Comparison of ENCODE assay signal across 18 mouse cellular contexts in genomic region chr6:24657647-24658387, GRCm38 (mm10). TPM values are rescaled to one million over a fixed set of nuclear protein-coding genes. Genes with fewer than 3 reads are reported as not detected.
DNase-seq lines count a peak whose midpoint lies in the region; ATAC-seq and TF ChIP-seq lines count a peak whose summit lies in the region.
"Had no signal": no experiment of that assay in that cellular context is flagged by ENCODE, and none has a peak within 500 bp of the region (broad histone marks: within the 10 kb centered on the region; RNA-seq: fewer than 3 reads in every experiment).

No protein-coding gene starts in this region.

- H3K27me3 ChIP-seq in hindbrain, embryonic 10.5 days (ENCODE audit: insufficient read depth, poor library complexity, severe bottlenecking), result no peaks in the 10 kb centered on the region
- H3K27me3 ChIP-seq in hindbrain, postnatal 0 days (ENCODE audit: insufficient read depth, low read length), result no peaks in the 10 kb centered on the region
- no peaks in the 10 kb centered on the region for H3K27me3 ChIP-seq in liver, embryonic 12.5 days (replicated peaks)
- no peaks in the 10 kb centered on the region for H3K27me3 ChIP-seq in neural tube, embryonic 15.5 days (replicated peaks)
- H3K27me3 ChIP-seq: forebrain, embryonic 12.5 days; heart, embryonic 13.5 days; hindbrain, embryonic 12.5 days; limb, embryonic 12.5 days; neural tube, embryonic 13.5 days had no signal

- no peak overlapping the region for H3K4me2 ChIP-seq in hindbrain, postnatal 0 days (ENCODE audit: low read depth, low read length)
- no peak overlapping the region for H3K4me2 ChIP-seq in liver, embryonic 12.5 days
- no peak overlapping the region for H3K4me2 ChIP-seq in neural tube, embryonic 15.5 days
- H3K4me2 ChIP-seq: forebrain, embryonic 12.5 days; heart, embryonic 13.5 days; hindbrain, embryonic 12.5 days; limb, embryonic 12.5 days; neural tube, embryonic 13.5 days had no signal

- no peak for ATAC-seq in hindbrain, postnatal 0 days
- ATAC-seq in liver, embryonic 12.5 days, result peak; percentile 22; the same call in 1 of the 2 replicates
- no peak for ATAC-seq in neural tube, embryonic 15.5 days (ENCODE audit: low FRiP score)

- DNase-seq in hindbrain, embryonic 10.5 days (ENCODE audit: low spot score), result peak; percentile 7
- DNase-seq in hindbrain, postnatal 0 days (ENCODE audit: low spot score), result no peak
- DNase-seq in 3134 (ENCODE audit: extremely low read depth, insufficient read length, low spot score) (peak; percentile 45), ES-CJ7 (ENCODE audit: low read depth, low spot score) (peak; percentile 45)
- no peak for DNase-seq in frontal cortex, postnatal 10 days (ENCODE audit: low spot score in 2 of 2)
- DNase-seq in left cerebral cortex, adult 18-20 months (ENCODE audit: low spot score in 2 of 2), result no peak
- DNase-seq: cerebellum, adult 9-11 months; embryo, embryonic 11 days; gastrocnemius, postnatal 36 days; lung, postnatal 10 days had no signal

- H3K4me3 ChIP-seq in hindbrain, embryonic 10.5 days, result no peak overlapping the region
- no peak overlapping the region for H3K4me3 ChIP-seq in hindbrain, postnatal 0 days (ENCODE audit: low read length)
- H3K4me3 ChIP-seq in liver, embryonic 12.5 days, result no peak overlapping the region
- no peak overlapping the region for H3K4me3 ChIP-seq in neural tube, embryonic 15.5 days (replicated peaks)
- H3K4me3 ChIP-seq: forebrain, embryonic 12.5 days; heart, embryonic 13.5 days; hindbrain, embryonic 12.5 days; limb, embryonic 12.5 days; midbrain, embryonic 10.5 days; neural tube, embryonic 13.5 days had no signal

- H3K27ac ChIP-seq in hindbrain, embryonic 10.5 days, result no peak overlapping the region
- H3K27ac ChIP-seq in hindbrain, postnatal 0 days, result no peak overlapping the region
- no peak overlapping the region for H3K27ac ChIP-seq in liver, embryonic 12.5 days
- H3K27ac ChIP-seq in neural tube, embryonic 15.5 days (replicated peaks), result no peak overlapping the region
- H3K27ac ChIP-seq: forebrain, embryonic 12.5 days; heart, embryonic 13.5 days; hindbrain, embryonic 12.5 days; limb, embryonic 12.5 days; midbrain, embryonic 10.5 days; neural tube, embryonic 13.5 days had no signal

- peaks cover 19% of the 10 kb centered on the region; the same call in 1 of the 2 replicates for H3K36me3 ChIP-seq in hindbrain, embryonic 10.5 days
- no peaks in the 10 kb centered on the region for H3K36me3 ChIP-seq in hindbrain, postnatal 0 days (ENCODE audit: insufficient read depth, low read length)
- 0 out of 2 replicates have a peak, but pooled peaks cover 4% of the 10 kb centered on the region for H3K36me3 ChIP-seq in liver, embryonic 12.5 days
- no peaks in the 10 kb centered on the region for H3K36me3 ChIP-seq in neural tube, embryonic 15.5 days
- H3K36me3 ChIP-seq: forebrain, embryonic 12.5 days; hindbrain, embryonic 12.5 days; neural tube, embryonic 13.5 days had no signal

- no peak overlapping the region for H3K9ac ChIP-seq in hindbrain, postnatal 0 days (replicated peaks; ENCODE audit: low read length)
- H3K9ac ChIP-seq in liver, embryonic 12.5 days, result no peak overlapping the region
- no peak overlapping the region for H3K9ac ChIP-seq in neural tube, embryonic 15.5 days (replicated peaks)
- H3K9ac ChIP-seq: forebrain, embryonic 12.5 days; heart, embryonic 13.5 days; hindbrain, embryonic 12.5 days; limb, embryonic 12.5 days; neural tube, embryonic 13.5 days had no signal

- no peaks in the 10 kb centered on the region for H3K9me3 ChIP-seq in hindbrain, embryonic 10.5 days
- no peaks in the 10 kb centered on the region for H3K9me3 ChIP-seq in hindbrain, postnatal 0 days (ENCODE audit: low read length)
- no peaks in the 10 kb centered on the region for H3K9me3 ChIP-seq in liver, embryonic 12.5 days (replicated peaks)
- H3K9me3 ChIP-seq in neural tube, embryonic 15.5 days (replicated peaks), result no peaks in the 10 kb centered on the region
- H3K9me3 ChIP-seq: forebrain, embryonic 12.5 days; heart, embryonic 13.5 days; hindbrain, embryonic 12.5 days; limb, embryonic 12.5 days; midbrain, embryonic 10.5 days; neural tube, embryonic 13.5 days had no signal

- TF ChIP-seq CTCF in hindbrain, postnatal 0 days (IDR thresholded peaks at IDR 0.05; ENCODE audit: low read depth), result no peak

- peaks cover 15% of the 10 kb centered on the region for H3K4me1 ChIP-seq in hindbrain, embryonic 10.5 days (replicated peaks)
- peaks cover 4% of the 10 kb centered on the region; the same call in 1 of the 2 replicates for H3K4me1 ChIP-seq in hindbrain, postnatal 0 days (ENCODE audit: insufficient read depth, low read length)
- peaks cover 39% of the 10 kb centered on the region for H3K4me1 ChIP-seq in liver, embryonic 12.5 days
- H3K4me1 ChIP-seq in neural tube, embryonic 15.5 days, result peaks cover 12% of the 10 kb centered on the region

- WGBS in hindbrain, embryonic 10.5 days, result 55% methylated on average over 10 of the region's 10 CpGs
- WGBS in hindbrain, postnatal 0 days, result 51% methylated on average over 10 of the region's 10 CpGs
- 70% methylated on average over 10 of the region's 10 CpGs for WGBS in liver, embryonic 12.5 days (ENCODE audit: insufficient replicate concordance)
- 45% methylated on average over 10 of the region's 10 CpGs for WGBS in neural tube, embryonic 15.5 days

RNA-seq across cellular contexts. Expression of gene Wasl, which starts 7.0 kb away (rescaled TPM):
- polyA plus RNA-seq in hindbrain, embryonic 10.5 days (2016; fragmentation: Nextera tagmentation; extraction: Ambion mirVana), result 63.6 and 68.3 TPM in 2 replicates
- total RNA-seq in hindbrain, postnatal 0 days (2014; rRNA removed), result 20.0 and 20.9 TPM in 2 replicates
- polyA plus RNA-seq in hindbrain, postnatal 0 days (2015; fragmentation: Nextera tagmentation; extraction: Ambion mirVana), result 57.4 and 61.0 TPM in 2 replicates
- 27.9 and 30.9 TPM in 2 replicates for polyA plus RNA-seq in liver, embryonic 12.5 days (2016; fragmentation: Nextera tagmentation; extraction: Ambion mirVana)
- total RNA-seq in left cerebral cortex, adult 18-20 months (2021), result 100 to 1,000 TPM; 114 to 122 TPM
- 60.5 and 62.4 TPM in 2 replicates for polyA plus RNA-seq in neural tube, embryonic 15.5 days (2015; fragmentation: Nextera tagmentation; extraction: Ambion mirVana)

Comparison
In these comparisons a context has a peak if more than half of its experiments do, and no peak if none do; other contexts are left out.
1. DNase-seq: peak in hindbrain, embryonic 10.5 days (single experiment), 3134 (single experiment) and ES-CJ7 (single experiment); none in hindbrain, postnatal 0 days (single experiment), frontal cortex, postnatal 10 days (0 of 2) and left cerebral cortex, adult 18-20 months (0 of 2).